Mouse (Mus musculus): ENCODE results near the gene Slc25a42. TPM values are rescaled to one million over a fixed set of nuclear protein-coding genes. Genes with fewer than 3 reads are reported as not detected.

Gene Slc25a42
- 51.0 and 51.3 TPM in 2 replicates for polyA plus RNA-seq (2012; rRNA removed)

DNA sequence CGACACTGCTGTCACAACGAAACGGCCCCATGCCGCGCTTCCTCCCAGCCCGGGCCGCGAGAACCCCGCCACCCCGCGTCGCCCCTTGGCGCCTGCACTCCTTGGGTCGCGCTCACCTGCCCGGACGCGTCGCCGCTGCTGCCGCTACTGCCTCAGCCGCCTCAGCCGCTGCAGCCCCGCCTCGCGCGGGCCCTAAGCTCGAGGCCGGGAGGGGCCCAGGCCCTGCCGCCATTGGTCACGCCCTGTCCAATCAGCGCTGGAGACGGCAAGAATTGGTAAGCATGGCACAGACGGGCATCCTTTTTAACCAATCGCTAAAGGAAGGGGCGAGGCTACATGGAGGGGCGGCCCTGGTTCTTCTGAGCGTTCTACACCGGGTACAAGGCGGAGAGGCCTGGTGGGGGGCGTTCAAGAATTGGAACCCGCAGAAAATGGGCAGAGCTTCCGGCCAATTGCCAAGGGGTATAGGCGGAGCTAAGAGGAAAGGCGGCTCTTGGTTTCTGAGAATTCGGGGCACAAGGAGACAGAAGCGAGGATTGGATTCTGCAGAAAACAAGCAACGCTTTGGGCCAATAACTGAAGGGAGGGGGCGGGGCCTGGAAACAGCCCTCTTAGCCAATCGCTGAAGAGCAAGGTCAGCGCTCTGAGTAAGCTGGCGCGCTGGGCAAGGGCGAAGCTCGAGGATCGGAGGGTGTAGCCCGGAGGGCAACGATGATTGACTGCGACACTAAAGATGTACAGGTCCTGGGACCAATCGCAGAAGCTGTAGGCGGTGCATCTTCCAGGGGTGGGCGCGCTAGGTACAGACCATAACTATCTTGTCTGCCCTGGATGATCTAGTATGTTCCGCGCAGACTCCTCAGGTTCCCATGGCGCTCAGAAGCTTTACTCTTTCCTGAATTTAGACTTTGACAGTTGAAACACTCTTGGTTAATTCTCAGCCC, at the start of gene Slc25a42:
Gene Slc25a42, minus strand, starts transcription at position 194 of the 944 bp plus-strand sequence.
- peak; percentile 99 to 100 for DNase-seq (ENCODE audit: extremely low spot score in 1 of 2, low spot score in 1 of 2)

DNA sequence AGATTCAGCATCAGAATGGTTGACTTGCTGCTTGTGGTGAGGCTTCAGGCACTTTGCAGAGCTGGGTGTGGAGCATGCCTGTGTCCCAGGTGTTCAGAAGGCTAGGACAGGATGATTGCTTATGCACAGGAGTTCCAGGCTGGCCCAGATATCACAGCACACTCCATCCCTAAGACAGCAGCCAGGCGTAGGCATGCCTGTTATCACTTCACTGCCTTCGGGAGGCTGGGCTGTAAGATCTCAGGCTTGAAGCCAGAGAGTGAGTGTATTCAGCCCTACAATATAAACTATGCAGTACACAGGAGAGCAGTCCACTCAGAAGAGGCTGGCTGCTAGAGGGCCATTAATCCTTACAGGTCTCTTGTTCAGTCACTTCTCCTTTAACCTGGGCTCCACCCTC, 46.9 kb upstream of the Slc25a42 start:
- no peak for DNase-seq (ENCODE audit: extremely low spot score in 1 of 2, low spot score in 1 of 2)

DNA sequence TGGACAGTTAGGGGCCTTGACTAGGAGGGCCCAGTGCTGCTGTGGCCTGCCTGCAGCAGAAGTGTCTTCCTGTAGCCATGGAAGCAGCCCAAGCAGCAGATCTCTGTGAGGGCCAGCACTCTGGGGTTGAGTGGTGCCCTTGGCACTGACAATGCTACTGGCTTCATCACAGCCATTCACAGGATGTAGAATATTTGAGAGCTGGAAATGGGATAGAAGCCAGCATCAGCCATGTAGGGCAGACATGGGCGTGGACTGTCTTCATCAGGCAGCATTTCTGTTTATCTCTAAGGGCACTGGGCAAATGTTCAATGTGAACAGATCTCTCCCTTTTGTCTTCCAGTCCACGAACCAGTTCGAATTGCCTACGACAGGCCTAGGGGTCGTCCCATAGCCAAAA, 46.5 kb upstream of the Slc25a42 start:
- DNase-seq (ENCODE audit: extremely low spot score in 1 of 2, low spot score in 1 of 2): no peak

DNA sequence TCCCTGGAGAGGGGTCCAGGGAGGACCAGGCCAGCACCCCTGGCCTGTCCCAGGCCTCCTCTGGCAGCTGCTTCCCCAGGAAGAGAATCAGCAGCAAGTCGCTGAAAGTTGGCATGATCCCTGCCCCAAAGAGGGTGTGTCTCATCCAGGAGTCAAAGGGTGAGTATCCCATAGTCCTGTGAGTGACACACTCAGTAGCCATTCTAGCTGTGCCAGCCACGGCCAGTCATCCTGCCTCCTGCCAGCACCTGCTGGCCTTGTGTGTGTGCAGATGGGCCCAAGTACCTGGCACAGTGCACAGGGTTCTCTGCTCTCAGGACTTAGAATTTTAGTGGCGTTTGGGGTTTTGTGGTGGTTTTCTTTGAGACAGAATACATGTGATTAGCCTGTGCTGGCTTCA, 45.4 kb upstream of the Slc25a42 start:
- no peak for DNase-seq (ENCODE audit: extremely low spot score in 1 of 2, low spot score in 1 of 2)

DNA sequence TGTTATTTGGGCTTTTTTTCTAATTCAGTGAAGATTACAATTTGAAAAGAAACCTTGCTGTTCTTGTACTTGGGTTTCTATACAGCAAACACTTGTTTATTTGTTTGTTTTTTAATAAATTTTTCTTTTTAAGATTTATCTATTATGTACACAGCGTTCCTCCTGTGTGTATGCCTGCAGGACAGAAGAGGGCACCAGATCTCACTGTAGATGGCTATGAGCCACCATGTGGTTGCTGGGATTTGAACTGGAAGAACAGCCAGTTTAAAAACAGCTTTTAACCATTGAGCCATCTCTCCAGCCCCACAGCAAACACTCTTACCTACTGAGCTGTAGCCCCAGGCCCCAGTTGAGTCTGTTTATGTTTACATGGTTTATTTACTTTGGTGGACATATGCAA, 42.5 kb upstream of the Slc25a42 start:
- DNase-seq (ENCODE audit: extremely low spot score in 1 of 2, low spot score in 1 of 2): no peak

DNA sequence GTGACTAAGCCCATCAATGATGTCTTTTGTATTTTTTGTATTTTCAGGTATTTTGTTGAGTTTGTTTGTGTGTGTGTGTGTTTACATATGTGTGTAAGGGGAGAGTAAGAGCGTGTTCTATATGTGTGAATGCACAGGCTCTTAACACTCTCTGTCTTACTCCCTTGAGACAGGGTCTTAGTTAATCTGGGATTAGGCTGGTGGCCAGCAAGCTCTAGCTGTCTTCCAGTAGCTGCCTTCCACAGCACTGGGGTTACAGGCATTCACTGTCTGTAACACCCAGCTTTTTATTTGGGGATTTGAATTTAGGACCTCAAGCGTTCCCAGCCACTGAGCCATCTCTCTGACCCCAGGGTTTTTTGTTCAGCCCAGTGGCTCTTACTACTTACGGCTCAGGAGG, 35.7 kb upstream of the Slc25a42 start:
- no peak for DNase-seq (ENCODE audit: extremely low spot score in 1 of 2, low spot score in 1 of 2)

DNA sequence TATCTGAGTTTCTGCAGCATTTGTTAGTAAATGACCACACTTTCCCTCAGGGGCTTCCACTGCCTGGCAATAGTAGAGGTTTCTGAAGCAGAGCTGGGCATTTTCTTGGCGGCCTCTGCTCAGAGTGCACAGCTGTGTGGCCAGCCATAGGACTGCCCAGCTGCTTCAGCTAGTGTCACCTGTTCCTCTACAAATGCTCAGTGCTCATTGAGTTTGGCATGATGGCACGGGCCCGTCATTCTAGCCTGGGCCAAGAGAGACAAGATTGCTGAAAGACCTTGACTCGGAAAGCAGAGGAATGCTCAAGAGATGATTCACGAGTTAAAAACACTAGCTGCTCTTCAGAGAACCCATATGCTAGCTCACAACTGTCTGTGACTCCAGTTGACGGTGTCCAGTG, 34.5 kb upstream of the Slc25a42 start:
- DNase-seq (ENCODE audit: extremely low spot score in 1 of 2, low spot score in 1 of 2): no peak

DNA sequence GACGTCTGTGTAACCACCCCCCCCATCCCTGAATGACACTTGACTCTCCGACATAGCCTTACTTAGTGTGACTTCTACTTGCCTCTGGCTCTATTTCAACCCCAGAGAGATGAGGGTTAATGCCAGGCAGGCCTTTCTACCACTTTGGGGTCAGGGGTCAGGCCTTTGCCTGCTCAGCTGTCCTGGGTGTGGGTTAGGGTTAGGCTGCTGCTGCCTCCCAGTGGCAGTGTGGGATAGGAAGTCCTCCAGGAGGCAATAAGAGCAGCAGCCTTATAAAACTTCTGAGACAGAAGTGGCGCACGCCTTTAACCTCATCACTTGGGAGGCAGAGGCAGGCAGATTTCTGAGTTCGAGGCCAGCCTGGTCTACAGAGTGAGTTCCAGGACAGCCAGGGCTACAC, 28.5 kb upstream of the Slc25a42 start:
- DNase-seq (ENCODE audit: extremely low spot score in 1 of 2, low spot score in 1 of 2): no peak

DNA sequence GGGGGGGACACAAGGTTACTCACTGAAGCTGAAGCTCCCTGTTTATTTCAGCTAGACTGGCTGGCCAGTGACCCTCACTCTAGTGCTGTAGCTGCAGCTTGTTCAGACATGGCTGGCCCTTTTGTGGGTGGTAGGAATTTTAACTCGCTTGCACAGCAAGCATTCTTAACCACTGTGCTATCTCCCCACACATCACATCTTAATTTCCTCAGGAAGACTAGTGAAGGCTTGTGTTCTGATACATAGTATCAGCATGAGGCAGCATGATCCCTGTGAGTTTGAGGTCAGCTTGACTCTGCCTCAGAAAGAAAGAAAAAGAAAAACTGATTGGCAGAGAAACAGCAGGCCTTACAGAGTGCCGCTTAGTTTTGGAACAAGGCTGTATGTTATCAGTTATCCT, 25.7 kb upstream of the Slc25a42 start:
- no peak for DNase-seq (ENCODE audit: extremely low spot score in 1 of 2, low spot score in 1 of 2)

DNA sequence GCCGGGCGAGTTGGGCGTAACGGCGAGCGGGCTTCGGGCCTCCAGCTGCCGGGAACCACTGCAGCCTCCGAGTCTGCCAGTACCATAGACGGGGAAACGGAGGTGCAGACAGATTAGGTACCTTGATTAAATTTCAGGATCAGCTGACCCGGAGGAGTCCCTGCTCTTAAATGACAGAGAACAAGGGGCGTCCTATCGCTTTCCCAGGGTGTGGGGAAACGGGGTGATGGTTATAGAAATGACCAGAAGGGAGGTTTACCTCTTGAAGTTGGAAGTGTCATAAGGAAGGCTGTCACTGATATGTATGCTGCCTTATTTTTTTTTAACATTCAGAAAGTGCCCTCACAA, 22.6 kb upstream of the Slc25a42 start:
- DNase-seq (ENCODE audit: extremely low spot score in 1 of 2, low spot score in 1 of 2): no peak

DNA sequence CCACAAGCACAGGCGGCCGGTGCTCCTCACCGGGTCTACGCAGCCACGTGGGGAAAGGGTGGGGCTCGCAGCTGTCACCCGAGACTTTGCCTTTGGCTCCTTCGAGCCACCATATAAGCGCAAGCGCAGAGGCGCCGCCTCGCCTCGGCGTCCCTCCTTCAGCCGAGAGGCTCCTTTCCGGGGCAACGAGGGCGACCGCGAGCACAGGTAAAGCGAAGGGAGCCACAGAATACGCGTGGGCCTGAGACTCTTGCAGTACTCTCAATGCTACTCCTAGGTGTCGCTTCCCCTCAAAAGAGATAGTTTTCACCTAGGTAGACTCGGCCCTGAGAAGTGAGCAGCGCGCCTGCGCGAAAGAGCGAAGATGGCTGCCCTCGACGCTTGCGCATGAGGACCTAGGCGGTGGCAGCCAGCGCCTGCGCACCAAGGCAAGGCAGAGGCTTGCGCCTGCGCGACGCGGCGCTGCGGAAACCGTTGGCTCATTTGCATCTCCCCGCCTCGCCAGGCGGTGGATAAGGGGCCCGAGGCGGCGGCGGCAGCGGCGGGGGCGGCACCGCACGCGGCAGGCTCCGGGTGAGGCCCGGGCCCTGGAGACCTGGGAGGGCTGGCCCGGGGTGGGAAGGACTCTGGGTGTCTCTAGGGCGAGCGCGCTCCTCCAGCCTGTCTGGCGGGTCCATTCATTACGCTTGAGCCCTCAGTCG, 22.1 kb upstream of the Slc25a42 start, which contains the start of the genes Sugp2 and Armc6:
Gene Sugp2, plus strand, starts transcription at position 147 of the 701 bp plus-strand sequence.
Gene Armc6, minus strand, starts transcription at position 387 of the 701 bp plus-strand sequence.
- DNase-seq (ENCODE audit: extremely low spot score in 1 of 2, low spot score in 1 of 2): peak; percentile 88 to 95

DNA sequence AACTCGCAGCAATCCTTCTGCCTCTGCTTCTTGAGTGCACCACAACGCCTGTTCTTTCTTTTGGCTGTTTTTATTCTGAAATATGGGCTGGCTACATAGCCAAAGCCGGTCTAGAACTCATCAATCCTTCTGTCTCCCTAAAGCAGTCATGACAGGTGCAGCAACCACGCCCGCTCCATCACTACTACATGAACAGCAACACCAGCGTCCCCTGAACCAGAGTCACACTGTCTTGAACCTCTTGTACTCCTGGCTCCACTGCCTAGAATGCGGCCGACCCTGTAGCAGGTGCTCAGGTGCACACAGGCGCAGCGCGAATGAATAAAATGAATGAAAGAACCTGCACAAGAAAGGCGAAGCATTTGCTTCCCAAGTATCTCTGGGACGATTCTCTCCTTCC, 21.5 kb upstream of the Slc25a42 start:
- DNase-seq (ENCODE audit: extremely low spot score in 1 of 2, low spot score in 1 of 2): no peak

DNA sequence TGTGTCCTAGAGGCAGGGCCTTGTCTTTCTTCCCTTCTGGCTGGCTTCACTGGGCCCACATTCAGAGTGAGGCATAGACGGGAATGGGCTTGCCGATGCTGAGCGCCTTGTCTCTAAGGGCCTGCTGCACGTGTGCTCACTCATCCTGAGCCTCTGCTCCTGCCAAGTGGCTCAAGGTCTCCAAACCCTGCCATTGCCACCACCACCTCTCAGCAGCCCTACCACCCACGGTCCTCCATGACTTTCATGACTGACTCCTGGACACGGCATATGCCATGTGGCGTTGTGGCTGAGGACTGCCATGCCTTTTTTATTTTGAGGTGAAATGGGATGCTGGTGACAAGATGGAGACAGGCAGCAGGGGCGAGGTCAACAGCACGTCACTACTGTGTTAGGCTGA, 18.7 kb upstream of the Slc25a42 start:
- no peak for DNase-seq (ENCODE audit: extremely low spot score in 1 of 2, low spot score in 1 of 2)

DNA sequence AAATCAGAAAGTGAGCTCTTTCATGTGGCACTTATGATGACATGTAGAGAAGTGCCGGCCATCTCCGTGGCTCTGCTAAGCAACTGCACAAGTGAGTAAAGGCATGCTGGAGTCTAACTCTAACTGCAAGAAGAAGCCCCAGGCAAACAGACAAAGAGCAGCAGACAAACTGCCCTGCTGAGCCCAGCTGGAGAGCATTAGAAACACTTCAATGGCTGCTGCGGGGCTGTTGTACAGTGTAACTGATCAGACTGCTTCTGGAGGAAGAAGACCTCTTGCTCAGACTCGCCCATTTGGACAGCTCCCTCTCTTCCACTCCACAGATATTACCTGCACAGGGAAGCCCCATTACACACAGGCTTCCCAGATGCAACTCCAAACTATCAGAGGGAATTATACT, 15.9 kb upstream of the Slc25a42 start:
- no peak for DNase-seq (ENCODE audit: extremely low spot score in 1 of 2, low spot score in 1 of 2)

DNA sequence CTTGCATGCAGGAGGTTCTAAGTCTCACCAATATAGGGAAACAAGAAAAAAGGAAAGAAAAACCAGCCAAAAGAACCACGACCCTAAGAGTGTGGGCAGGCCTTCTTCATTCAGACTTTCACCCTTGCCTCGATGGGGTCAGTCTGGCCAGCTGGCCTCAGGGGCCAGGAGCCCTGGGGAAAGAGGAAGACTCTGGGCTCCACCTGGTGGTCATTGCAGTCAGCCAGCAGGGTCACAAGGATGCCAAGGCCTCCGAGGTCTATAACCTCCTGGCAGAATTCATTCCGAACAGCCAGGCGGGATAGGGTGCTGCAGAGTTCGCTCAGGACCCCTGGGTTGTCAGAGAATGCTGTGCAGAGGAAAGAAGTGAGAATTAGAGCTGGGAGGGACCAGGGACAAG, 11.2 kb upstream of the Slc25a42 start:
- peak in 1 of 2 experiments; percentile 58 for DNase-seq (ENCODE audit: extremely low spot score in 1 of 2, low spot score in 1 of 2)

DNA sequence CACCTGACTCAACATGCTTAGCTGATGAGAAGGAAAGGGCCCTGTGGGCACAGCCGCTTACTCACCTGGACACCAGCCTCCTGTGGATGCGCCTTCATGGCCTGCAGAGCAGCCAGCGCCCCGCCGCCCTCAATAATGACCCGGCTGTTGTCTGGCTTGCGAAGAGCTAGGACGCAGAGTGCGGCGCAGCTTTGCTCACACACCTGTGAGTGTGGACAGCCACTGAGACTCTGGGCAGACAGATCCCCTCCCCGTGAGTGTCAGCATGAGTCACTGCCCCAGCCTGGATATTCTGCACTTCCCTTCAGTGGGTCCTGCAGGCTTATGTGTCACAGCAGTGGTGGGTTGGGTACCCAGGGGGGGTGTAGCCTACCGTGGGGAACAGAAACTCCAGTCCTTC, 9.9 kb upstream of the Slc25a42 start:
- no peak for DNase-seq (ENCODE audit: extremely low spot score in 1 of 2, low spot score in 1 of 2)

DNA sequence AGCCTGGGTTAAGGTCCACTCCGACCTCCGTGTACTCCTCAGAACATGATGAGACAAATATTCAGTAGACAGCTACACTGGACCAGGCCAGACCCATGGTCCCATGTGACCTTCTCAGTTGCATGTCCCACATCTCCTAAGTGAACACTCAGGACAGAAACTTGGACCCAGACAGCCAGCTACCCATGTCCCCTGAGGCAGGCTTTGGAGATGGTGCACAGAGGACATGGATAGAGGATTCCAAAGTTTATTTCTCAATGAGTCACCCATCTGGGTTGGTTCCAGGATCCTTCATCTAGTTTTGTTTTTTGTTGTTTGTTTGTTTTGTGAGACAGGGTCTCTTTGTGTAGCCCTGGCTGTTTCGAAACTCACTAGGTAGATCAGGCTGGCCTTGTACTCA, 8.8 kb upstream of the Slc25a42 start:
- DNase-seq (ENCODE audit: extremely low spot score in 1 of 2, low spot score in 1 of 2): no peak

DNA sequence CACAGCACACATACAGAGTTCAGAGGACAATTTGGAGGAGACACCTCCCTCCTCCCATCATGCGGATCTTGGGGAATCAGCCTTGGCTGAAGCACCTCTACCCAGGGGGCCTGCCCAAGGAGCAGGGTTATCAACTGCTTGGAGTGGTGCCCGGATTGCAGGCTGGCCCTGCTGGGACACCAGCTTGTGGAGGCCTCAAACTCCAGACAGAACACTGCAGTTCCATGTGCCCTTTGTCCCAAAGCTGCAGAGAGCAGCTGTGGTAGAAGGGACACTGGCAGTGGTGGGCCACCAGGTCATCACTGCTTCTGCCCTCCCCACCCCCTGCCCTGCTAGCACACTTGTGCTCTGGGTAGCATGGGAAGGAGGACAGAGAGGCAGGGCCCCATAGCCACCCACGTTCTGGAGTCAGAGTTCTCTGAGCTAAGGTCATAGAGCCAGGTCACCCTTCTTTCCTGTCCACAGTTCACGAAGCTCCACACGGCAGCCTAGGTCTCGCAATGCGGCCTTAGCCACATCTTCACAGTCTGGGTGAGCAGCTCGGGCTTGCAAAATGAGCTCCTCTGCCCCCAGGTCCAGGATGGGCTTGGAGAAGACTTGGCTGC, 8.2 kb upstream of the Slc25a42 start:
- no peak for DNase-seq (ENCODE audit: extremely low spot score in 1 of 2, low spot score in 1 of 2)

DNA sequence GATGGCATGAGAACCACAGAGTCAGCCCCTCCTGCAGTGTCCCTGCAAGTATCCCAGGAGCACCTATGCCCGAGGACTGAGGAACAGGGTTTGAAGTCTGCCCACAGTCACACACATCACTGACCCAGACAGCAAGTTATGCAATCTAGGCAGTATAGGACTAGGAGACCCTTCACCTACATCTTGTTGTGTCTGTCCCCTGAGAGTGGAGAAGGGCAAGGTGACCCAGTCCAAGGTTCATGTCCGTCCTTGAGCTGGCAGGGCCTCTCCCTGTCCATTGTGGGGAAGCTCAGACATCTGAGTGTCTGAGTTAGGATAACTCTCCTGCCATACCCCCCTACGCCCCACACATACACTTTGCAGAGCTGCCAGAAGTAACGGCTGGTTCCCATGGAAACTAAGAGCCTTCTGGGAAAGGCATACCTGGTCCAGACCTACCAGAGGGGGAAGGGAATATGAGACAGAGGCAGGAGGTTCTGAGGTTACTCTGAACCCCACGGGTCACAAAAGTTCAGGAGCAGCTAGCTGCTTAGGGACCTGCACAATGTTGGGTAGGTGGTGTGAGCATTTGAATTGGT, 7.1 kb upstream of the Slc25a42 start:
- peak in 1 of 2 experiments; percentile 22 for DNase-seq (ENCODE audit: extremely low spot score in 1 of 2, low spot score in 1 of 2)

DNA sequence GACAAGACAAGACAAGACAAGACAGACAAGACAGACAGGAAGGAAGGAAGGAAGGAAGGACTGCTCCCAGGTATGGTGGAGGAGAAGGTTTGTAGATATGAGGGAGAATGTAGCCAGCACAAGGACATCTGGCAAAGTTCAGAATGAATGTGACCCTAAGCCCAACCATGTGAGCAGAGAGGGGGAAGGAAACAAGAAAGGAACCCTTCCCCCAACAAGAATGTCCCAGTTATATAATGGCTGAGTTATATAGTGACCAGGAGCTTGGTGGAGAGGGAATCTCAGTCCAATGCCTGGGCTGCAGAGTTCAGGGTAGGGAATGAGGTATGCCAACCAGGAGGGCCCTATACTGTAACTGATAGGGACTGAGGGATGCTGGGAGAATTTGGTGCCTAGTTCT, 5.3 kb upstream of the Slc25a42 start:
- no peak for DNase-seq (ENCODE audit: extremely low spot score in 1 of 2, low spot score in 1 of 2)

DNA sequence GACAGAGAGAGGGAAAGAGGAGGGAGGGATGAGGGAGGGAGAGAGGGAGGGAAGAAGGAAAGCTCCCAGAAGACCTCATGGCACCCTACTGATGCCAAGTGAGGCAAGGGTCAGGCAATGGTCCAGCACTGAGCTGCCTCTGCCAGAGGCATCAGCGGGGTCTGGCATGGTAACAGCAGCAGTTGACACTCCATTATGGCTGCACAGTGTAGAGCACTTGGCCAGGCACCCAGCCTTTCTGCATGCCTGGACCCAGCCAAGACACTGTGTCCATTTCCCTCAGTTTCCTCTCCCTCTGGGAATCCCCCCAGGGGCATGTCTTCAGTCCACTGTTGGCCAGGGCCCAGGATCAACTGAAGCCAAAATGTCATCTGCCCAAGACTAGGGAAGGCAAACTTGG, 4.5 kb upstream of the Slc25a42 start:
- DNase-seq (ENCODE audit: extremely low spot score in 1 of 2, low spot score in 1 of 2): peak; percentile 78 to 82

Data from frontal cortex, adult 2 months (tissue).